Mouse (Mus musculus): ENCODE measurements around the gene Rims4.

DNA sequence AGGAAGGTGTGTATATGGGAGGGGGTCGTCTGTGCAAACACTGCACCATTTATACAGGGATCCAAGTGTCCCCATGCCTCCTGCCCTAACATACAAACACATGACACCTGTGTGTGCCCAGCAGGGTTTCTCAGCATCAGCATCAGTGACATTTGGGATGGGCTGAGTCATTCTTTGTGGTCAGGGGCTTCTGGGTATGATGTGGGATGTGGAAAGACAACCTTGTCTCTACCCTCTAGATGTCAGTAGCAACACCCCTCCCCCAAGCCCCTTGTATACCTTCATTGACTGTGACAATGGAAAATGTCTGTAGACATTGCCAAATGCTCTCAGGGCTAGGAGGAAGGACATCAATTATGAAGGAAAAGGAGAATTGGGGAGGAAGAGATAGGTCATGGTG, 87.3 kb downstream of the Rims4 start:
- TF ChIP-seq CTCF (IDR thresholded peaks at IDR 0.05; ENCODE audit: borderline replicate concordance, extremely low read depth, insufficient read depth, insufficient read length) (no peak), POLR2A (IDR thresholded peaks at IDR 0.05; ENCODE audit: borderline replicate concordance, extremely low read depth, insufficient read depth, insufficient read length, poor library complexity, severe bottlenecking) (no peak)

Measured in brain, embryonic 14.5 days (tissue).